Mouse (Mus musculus): ENCODE measurements at regions not wholly inside any gene's neighbourhood (a gene's known extent, or its start where the extent isn't known, plus 50 kb on each side); places are given as distances from the start of the nearest gene placed in this dataset. TPM values are rescaled to one million over a fixed set of nuclear protein-coding genes. Genes with fewer than 3 reads are reported as not detected.
"Not testable (repeated sequence)": the region's sequence is repeated elsewhere in the genome, so short reads cannot be mapped to it uniquely, and the experiment has no call there.

- not testable (repeated sequence) for ATAC-seq (ENCODE audit: low FRiP score, low read depth); H3K9me3 ChIP-seq; H3K27ac ChIP-seq (replicated peaks); H3K4me3 ChIP-seq; H3K36me3 ChIP-seq; H3K4me1 ChIP-seq (replicated peaks); H3K9ac ChIP-seq; H3K27me3 ChIP-seq; H3K4me2 ChIP-seq
- 79% methylated on average over 1 of the region's 5 CpGs for WGBS
Observed at GRCm38 (mm10) chr12:23216521-23216920, 563.5 kb downstream of the Gm10330 start.

- H3K4me3 ChIP-seq, result peak overlapping the region; percentile 48
- peak overlapping the region; percentile 44 for H3K9ac ChIP-seq
- under 1% methylated on average over 42 of the region's 42 CpGs for WGBS
- H3K4me2 ChIP-seq, result peak overlapping the region; percentile 52
- H3K4me1 ChIP-seq (replicated peaks); H3K36me3 ChIP-seq; H3K27ac ChIP-seq (replicated peaks); H3K9me3 ChIP-seq; H3K27me3 ChIP-seq: not testable (repeated sequence)
- ATAC-seq (ENCODE audit: low FRiP score, low read depth), result peak; percentile 94
Observed at GRCm38 (mm10) chr12:23189546-23189945, 590.5 kb downstream of the Gm10330 start.

- Histone ChIP-seq H3K9ac (peak overlapping the region; percentile 44), H3K4me3 (peak overlapping the region; percentile 48), H3K4me2 (peak overlapping the region; percentile 52)
- H3K27me3 ChIP-seq; H3K9me3 ChIP-seq; H3K4me1 ChIP-seq (replicated peaks); H3K27ac ChIP-seq (replicated peaks); H3K36me3 ChIP-seq: not testable (repeated sequence)
- ATAC-seq (ENCODE audit: low FRiP score, low read depth), result peak; percentile 51; the same call in 1 of the 2 replicates
- WGBS, result 5% methylated on average over 42 of the region's 50 CpGs
Observed at GRCm38 (mm10) chr12:23189110-23189509, 591.0 kb downstream of the Gm10330 start.

Small RNA genes lying in the stretch of these regions (microRNA-seq; reads per million reads assigned to microRNA genes)
- gene Gm26140, result not detected
